Mouse (Mus musculus) left cerebral cortex, postnatal 36 days (tissue): ENCODE data around the gene Fbxo2. TPM values are rescaled to one million over a fixed set of nuclear protein-coding genes. Genes with fewer than 3 reads are reported as not detected.

ENCODE experiments used
- DNase-seq, 2 experiments: peaks; one replicate each; pipeline ENCODE4 v3.0.0; 2021 to 2022; ENCODE audit warnings: low spot score in 2 of 2, mixed read lengths in 1 of 2
- intact Hi-C: fragments of 180-260 bp; cut with DNase I; formaldehyde crosslinking; loops from one replicate; pipeline ENCODE4 v1.15.1; 2025
- total RNA-seq, 2 experiments: library from RNA; stranded (reverse); gene quantifications; 2 replicates each; pipeline ENCODE4 v1.2.3; 2021

The Fbxo2 gene
- total RNA-seq, 2 experiments from 2014 or later = 96.6 to 113 TPM

GRCm38 (mm10) chr4:148139767-148140097 lies 20.7 kb upstream of the Fbxo2 start:
- no peak for DNase-seq
- intact Hi-C loops = no loop called here

- peak; percentile 93 to 95 for DNase-seq
- intact Hi-C loops = no loop called here
These were observed 20.1 kb upstream of the Fbxo2 start for GRCm38 (mm10) chr4:148140098-148141011.

GRCm38 (mm10) chr4:148143721-148144120 lies 16.7 kb upstream of the Fbxo2 start:
- no peak for DNase-seq
- intact Hi-C loops = no loop called here

- intact Hi-C loops = no loop called here
- DNase-seq = no peak
These were observed 12.7 kb upstream of the Fbxo2 start for GRCm38 (mm10) chr4:148147714-148148113.

GRCm38 (mm10) chr4:148149540-148149939 lies 10.9 kb upstream of the Fbxo2 start:
- intact Hi-C loops = no loop called here
- no peak for DNase-seq

- DNase-seq = no peak
- intact Hi-C loops = no loop called here
These were observed 10.2 kb upstream of the Fbxo2 start for GRCm38 (mm10) chr4:148150242-148150641.

GRCm38 (mm10) chr4:148150953-148151266 lies 9.5 kb upstream of the Fbxo2 start:
- intact Hi-C loops = no loop called here
- DNase-seq = no peak

- intact Hi-C loops = no loop called here
- DNase-seq = peak; percentile 85 to 87
These were observed 8.9 kb upstream of the Fbxo2 start, which contains the start of gene Fbxo6 for GRCm38 (mm10) chr4:148151267-148152168. Gene Fbxo6 (minus strand): TSS chr4:148152140.

- no peak for DNase-seq
- intact Hi-C loops = no loop called here
These were observed 7.9 kb upstream of the Fbxo2 start for GRCm38 (mm10) chr4:148152547-148152946.

GRCm38 (mm10) chr4:148154006-148154405 lies 6.4 kb upstream of the Fbxo2 start:
- DNase-seq = no peak
- intact Hi-C loops = no loop called here

GRCm38 (mm10) chr4:148154982-148155381 lies 5.4 kb upstream of the Fbxo2 start:
- intact Hi-C loops = no loop called here
- no peak for DNase-seq

- intact Hi-C loops = no loop called here
- DNase-seq = peak; percentile 52 to 54
These were observed 1.7 kb upstream of the Fbxo2 start for GRCm38 (mm10) chr4:148158436-148159348.

- peak; percentile 97 to 98 for DNase-seq
- intact Hi-C loops = no loop called here
These were observed 631 bp upstream of the Fbxo2 start for GRCm38 (mm10) chr4:148159544-148160435.

GRCm38 (mm10) chr4:148164002-148164439 lies 3.6 kb downstream of the Fbxo2 start:
- intact Hi-C loops = loop anchor here (2.0 kb wide), 1 partner anchor 49 kb away; no protein-coding TSS in a partner anchor
- DNase-seq = peak; percentile 80 to 82

- no peak for DNase-seq
These were observed 4.0 kb downstream of the Fbxo2 start for GRCm38 (mm10) chr4:148164461-148164860.

GRCm38 (mm10) chr4:148165551-148165950 lies 5.1 kb downstream of the Fbxo2 start:
- no peak for DNase-seq
- intact Hi-C loops = loop anchor here (2.0 kb wide), 1 partner anchor 51 kb away; no protein-coding TSS in a partner anchor

More at GRCm38 (mm10) chr4:148164461-148164860, 4.0 kb downstream of the Fbxo2 start:
- intact Hi-C loops = loop anchor here (2.0 kb wide), 1 partner anchor 50 kb away; no protein-coding TSS in a partner anchor

GRCm38 (mm10) chr4:148166431-148166830 lies 6.0 kb downstream of the Fbxo2 start:
- peak; percentile 66 to 73 for DNase-seq
- intact Hi-C loops = no loop called here

- DNase-seq = peak; percentile 45 to 64
- intact Hi-C loops = no loop called here
These were observed 6.6 kb downstream of the Fbxo2 start for GRCm38 (mm10) chr4:148166986-148167385.
